Mouse (Mus musculus): Measurements from ENCODE around the gene Gm13089.
"Not testable (repeated sequence)": the region's sequence is repeated elsewhere in the genome, so short reads cannot be mapped to it uniquely, and the experiment has no call there.

Gene Gm13089

GRCm38 (mm10) chr4:143702611-143703010 lies at the start of gene Gm13089:
TSS of gene Gm13089 (minus strand) at chr4:143702711.
- DNase-seq (ENCODE audit: low read depth, low spot score), result no peak

- no peak for DNase-seq (ENCODE audit: low read depth, low spot score)
Observed at GRCm38 (mm10) chr4:143719155-143719554, 16.6 kb upstream of the Gm13089 start, which contains the start of gene Gm13078. TSS of gene Gm13078 (plus strand) at chr4:143719455.

GRCm38 (mm10) chr4:143657146-143657545 lies 45.4 kb downstream of the Gm13089 start, which contains the start of gene Gm13088:
TSS of gene Gm13088 (minus strand) at chr4:143657246.
- DNase-seq (ENCODE audit: low read depth, low spot score), result not testable (repeated sequence)

Measured in mesoderm, embryonic 11.5 days (tissue).